Mouse (Mus musculus): ENCODE measurements around the gene Ntf5.

Ntf5 gene

GRCm38 (mm10) chr7:45435038-45435437, 21.5 kb downstream of the Ntf5 start:
- DNase-seq (ENCODE audit: low read depth, low spot score), result no peak

- DNase-seq (ENCODE audit: low read depth, low spot score), result no peak
Observed at GRCm38 (mm10) chr7:45436444-45436843, 22.9 kb downstream of the Ntf5 start.

GRCm38 (mm10) chr7:45437046-45437445, 23.6 kb downstream of the Ntf5 start:
- no peak for DNase-seq (ENCODE audit: low read depth, low spot score)

GRCm38 (mm10) chr7:45437521-45438276, 24.2 kb downstream of the Ntf5 start, which contains the start of gene Ruvbl2:
Gene Ruvbl2 (minus strand): TSS chr7:45438096.
- DNase-seq (ENCODE audit: low read depth, low spot score), result no peak

GRCm38 (mm10) chr7:45443526-45444420, 30.3 kb downstream of the Ntf5 start:
- DNase-seq (ENCODE audit: low read depth, low spot score), result no peak

- DNase-seq (ENCODE audit: low read depth, low spot score), result no peak
Observed at GRCm38 (mm10) chr7:45446589-45446988, 33.1 kb downstream of the Ntf5 start.

- DNase-seq (ENCODE audit: low read depth, low spot score), result peak; percentile 66
Observed at GRCm38 (mm10) chr7:45447325-45447990, 34.0 kb downstream of the Ntf5 start.

GRCm38 (mm10) chr7:45449974-45450373, 36.5 kb downstream of the Ntf5 start:
- no peak for DNase-seq (ENCODE audit: low read depth, low spot score)

- DNase-seq (ENCODE audit: low read depth, low spot score), result peak; percentile 83
Observed at GRCm38 (mm10) chr7:45451344-45451982, 38.0 kb downstream of the Ntf5 start.

GRCm38 (mm10) chr7:45454971-45455370, 41.5 kb downstream of the Ntf5 start:
- no peak for DNase-seq (ENCODE audit: low read depth, low spot score)

GRCm38 (mm10) chr7:45455932-45456696, 42.6 kb downstream of the Ntf5 start:
- no peak for DNase-seq (ENCODE audit: low read depth, low spot score)

- DNase-seq (ENCODE audit: low read depth, low spot score), result no peak
Observed at GRCm38 (mm10) chr7:45456721-45457203, 43.3 kb downstream of the Ntf5 start.

- no peak for DNase-seq (ENCODE audit: low read depth, low spot score)
Observed at GRCm38 (mm10) chr7:45457204-45458060, 43.9 kb downstream of the Ntf5 start.

- DNase-seq (ENCODE audit: low read depth, low spot score), result peak; percentile 89
Observed at GRCm38 (mm10) chr7:45458748-45459563, 45.5 kb downstream of the Ntf5 start.

- peak; percentile 97 for DNase-seq (ENCODE audit: low read depth, low spot score)
Observed at GRCm38 (mm10) chr7:45459564-45460140, 46.2 kb downstream of the Ntf5 start, which contains the start of gene Ftl1. Gene Ftl1 (minus strand): TSS chr7:45459884.

- DNase-seq (ENCODE audit: low read depth, low spot score), result no peak
Observed at GRCm38 (mm10) chr7:45460377-45460776, 46.9 kb downstream of the Ntf5 start.

- DNase-seq (ENCODE audit: low read depth, low spot score), result no peak
Observed at GRCm38 (mm10) chr7:45460860-45461314, 47.4 kb downstream of the Ntf5 start.

GRCm38 (mm10) chr7:45461326-45461725, 47.8 kb downstream of the Ntf5 start:
- no peak for DNase-seq (ENCODE audit: low read depth, low spot score)

Measured in CD4-positive helper T cell, adult 2 months (primary cell).